Mouse (Mus musculus): Measurements from ENCODE around the gene Rhox3e. TPM values are rescaled to one million over a fixed set of nuclear protein-coding genes. Genes with fewer than 3 reads are reported as not detected.
"Not testable (repeated sequence)": the region's sequence is repeated elsewhere in the genome, so short reads cannot be mapped to it uniquely, and the experiment has no call there.

The Rhox3e gene
- total RNA-seq (2021), result not detected

GRCm38 (mm10) chrX:37541719-37542118, at the start of gene Rhox3e:
TSS of gene Rhox3e (plus strand) at chrX:37542019.
- DNase-seq, result not testable (repeated sequence)

GRCm38 (mm10) chrX:37514059-37514458, 27.8 kb upstream of the Rhox3e start, which contains the start of gene Rhox4d:
TSS of gene Rhox4d (plus strand) at chrX:37514359.
- DNase-seq, result not testable (repeated sequence)

DNA sequence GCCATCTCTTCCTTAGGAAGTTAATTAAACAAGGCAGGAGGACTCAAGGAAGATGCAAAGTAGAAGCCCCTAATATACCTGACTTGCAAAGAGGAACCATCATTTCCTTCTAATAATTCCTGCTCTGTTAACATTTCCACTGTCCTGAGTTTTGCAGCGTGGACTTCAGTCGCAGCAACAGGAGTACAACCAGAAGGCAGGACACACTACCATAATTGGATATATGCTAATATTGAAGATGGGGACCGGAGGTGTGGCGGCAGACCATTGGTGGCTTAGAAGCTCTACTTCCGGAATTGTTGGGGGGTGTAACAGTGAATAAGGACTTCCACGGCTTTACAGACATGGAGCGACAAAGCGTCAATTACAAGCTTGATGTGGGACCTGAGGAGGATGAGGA, 11.7 kb upstream of the Rhox3e start, which contains the start of gene Rhox2e:
Rhox2e (plus strand) TSS at position 301 of the 400 bp plus-strand sequence.
- DNase-seq, result not testable (repeated sequence)

- DNase-seq, result not testable (repeated sequence)
These were observed 15.3 kb downstream of the Rhox3e start, which contains the start of gene Rhox4e for GRCm38 (mm10) chrX:37557112-37557511. TSS of gene Rhox4e (plus strand) at chrX:37557412.

- not testable (repeated sequence) for DNase-seq
These were observed 29.3 kb downstream of the Rhox3e start, which contains the start of gene Rhox2f for GRCm38 (mm10) chrX:37571105-37571504. TSS of gene Rhox2f (plus strand) at chrX:37571405.

GRCm38 (mm10) chrX:37572638-37573037, 30.8 kb downstream of the Rhox3e start:
- not testable (repeated sequence) for DNase-seq

DNA sequence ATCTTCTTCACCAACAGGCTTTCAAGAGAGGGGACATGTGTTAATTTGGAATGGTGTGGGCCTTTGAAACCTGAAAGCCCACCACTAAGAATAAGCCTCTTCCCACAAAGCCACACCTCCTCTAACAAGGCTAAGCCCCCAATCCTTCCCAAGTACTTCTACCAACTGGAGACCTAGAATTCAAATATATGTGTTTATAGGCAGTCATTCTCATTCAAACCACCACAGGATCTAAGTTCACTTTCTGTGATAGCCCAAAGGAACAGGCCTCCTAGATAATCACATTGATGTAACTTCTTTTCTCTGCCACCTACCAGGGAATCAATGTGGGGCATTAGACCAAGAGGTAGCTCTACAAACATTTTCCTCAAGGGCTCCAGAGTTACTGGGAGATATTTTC, 38.9 kb downstream of the Rhox3e start, which contains the start of gene Rhox3f:
Rhox3f (plus strand) TSS at position 301 of the 400 bp plus-strand sequence.
- not testable (repeated sequence) for DNase-seq

Other genes with a start within 250 kb of the Rhox3e start
- not detected for gene Rhox3a2, start 162.0 kb upstream of the Rhox3e start, total RNA-seq (2021)
- gene Rhox4a2, start 151.2 kb upstream of the Rhox3e start, total RNA-seq (2021), result not detected
- not detected for gene Rhox2b, start 130.0 kb upstream of the Rhox3e start, total RNA-seq (2021)
- gene Rhox4b, start 109.5 kb upstream of the Rhox3e start, total RNA-seq (2021), result not detected
- not detected for gene Rhox2c, start 88.3 kb upstream of the Rhox3e start, total RNA-seq (2021)
- gene Rhox3c, start 83.4 kb upstream of the Rhox3e start, total RNA-seq (2021), result not detected
- not detected for gene Rhox4c, start 61.7 kb upstream of the Rhox3e start, total RNA-seq (2021)
- not detected for gene Rhox2d, start 48.6 kb upstream of the Rhox3e start, total RNA-seq (2021)
- not detected for gene Rhox4d, start 27.7 kb upstream of the Rhox3e start, total RNA-seq (2021)
- not detected for gene Rhox2e, start 11.6 kb upstream of the Rhox3e start, total RNA-seq (2021)
- not detected for gene Rhox4e, start 15.4 kb downstream of the Rhox3e start, total RNA-seq (2021)
- gene Rhox2f, start 29.4 kb downstream of the Rhox3e start, total RNA-seq (2021), result not detected
- not detected for gene Rhox3f, start 39.0 kb downstream of the Rhox3e start, total RNA-seq (2021)
- gene Rhox4f, start 65.7 kb downstream of the Rhox3e start, total RNA-seq (2021), result not detected
- not detected for gene Rhox3g, start 86.6 kb downstream of the Rhox3e start, total RNA-seq (2021)
- not detected for gene Rhox2g, start 101.5 kb downstream of the Rhox3e start, total RNA-seq (2021)
- gene Rhox4g, start 109.3 kb downstream of the Rhox3e start, total RNA-seq (2021), result not detected
- gene Rhox3h, start 126.7 kb downstream of the Rhox3e start, total RNA-seq (2021), result not detected
- gene Rhox2h, start 131.3 kb downstream of the Rhox3e start, total RNA-seq (2021), result not detected